Mouse (Mus musculus): Measurements from ENCODE around the gene Trit1. TPM values are rescaled to one million over a fixed set of nuclear protein-coding genes. Genes with fewer than 3 reads are reported as not detected.

Gene Trit1
- polyA plus RNA-seq, 1 experiment from 2014 or later, result 21.6 TPM

GRCm38 (mm10) chr4:123086381-123086780 lies 70.0 kb downstream of the Trit1 start:
- no peaks in the 10 kb centered on the region for H3K4me1 ChIP-seq (replicated peaks; ENCODE audit: control insufficient read depth, insufficient read depth, low read length)
- DNase-seq (ENCODE audit: low spot score), result peak; percentile 37
- no peak overlapping the region for H3K4me2 ChIP-seq (ENCODE audit: low read depth, low read length, severe bottlenecking)
- H3K4me3 ChIP-seq (ENCODE audit: low read depth, low read length), result no peak overlapping the region
- no peaks in the 10 kb centered on the region for H3K27me3 ChIP-seq (ENCODE audit: control insufficient read depth, insufficient read depth, low read length)
- 92% methylated on average over 4 of the region's 4 CpGs for WGBS
- H3K27ac ChIP-seq (ENCODE audit: low read depth, low read length), result no peak overlapping the region
- H3K36me3 ChIP-seq (ENCODE audit: control insufficient read depth, insufficient read depth, low read length), result no peaks in the 10 kb centered on the region
- H3K9me3 ChIP-seq (ENCODE audit: control insufficient read depth, low read length), result no peaks in the 10 kb centered on the region
- H3K9ac ChIP-seq (ENCODE audit: low read length), result no peak overlapping the region
- no peak for ATAC-seq (replicated peaks; ENCODE audit: low FRiP score)

GRCm38 (mm10) chr4:123092621-123093020 lies 76.2 kb downstream of the Trit1 start:
- WGBS, result 83% methylated on average over 5 of the region's 5 CpGs
- Histone ChIP-seq H3K36me3 (ENCODE audit: control insufficient read depth, insufficient read depth, low read length) (no peaks in the 10 kb centered on the region), H3K27me3 (ENCODE audit: control insufficient read depth, insufficient read depth, low read length) (no peaks in the 10 kb centered on the region), H3K4me3 (ENCODE audit: low read depth, low read length) (no peak overlapping the region), H3K9me3 (ENCODE audit: control insufficient read depth, low read length) (no peaks in the 10 kb centered on the region), H3K4me1 (replicated peaks; ENCODE audit: control insufficient read depth, insufficient read depth, low read length) (no peaks in the 10 kb centered on the region), H3K27ac (ENCODE audit: low read depth, low read length) (no peak overlapping the region), H3K4me2 (ENCODE audit: low read depth, low read length, severe bottlenecking) (no peak overlapping the region), H3K9ac (ENCODE audit: low read length) (no peak overlapping the region)
- DNase-seq (ENCODE audit: low spot score) (peak; percentile 19), ATAC-seq (replicated peaks; ENCODE audit: low FRiP score) (no peak)

GRCm38 (mm10) chr4:123093064-123093776 lies 76.8 kb downstream of the Trit1 start:
- Histone ChIP-seq H3K36me3 (ENCODE audit: control insufficient read depth, insufficient read depth, low read length) (no peaks in the 10 kb centered on the region), H3K4me3 (ENCODE audit: low read depth, low read length) (no peak overlapping the region), H3K9ac (ENCODE audit: low read length) (no peak overlapping the region), H3K27ac (ENCODE audit: low read depth, low read length) (no peak overlapping the region), H3K27me3 (ENCODE audit: control insufficient read depth, insufficient read depth, low read length) (no peaks in the 10 kb centered on the region), H3K9me3 (ENCODE audit: control insufficient read depth, low read length) (no peaks in the 10 kb centered on the region), H3K4me1 (replicated peaks; ENCODE audit: control insufficient read depth, insufficient read depth, low read length) (no peaks in the 10 kb centered on the region), H3K4me2 (ENCODE audit: low read depth, low read length, severe bottlenecking) (no peak overlapping the region)
- WGBS, result 61% methylated on average over 17 of the region's 17 CpGs
- ATAC-seq (replicated peaks; ENCODE audit: low FRiP score), result no peak
- peak; percentile 43 for DNase-seq (ENCODE audit: low spot score)

- 76% methylated on average over 8 of the region's 9 CpGs for WGBS
- DNase-seq (ENCODE audit: low spot score), result peak; percentile 10
- Histone ChIP-seq H3K36me3 (ENCODE audit: control insufficient read depth, insufficient read depth, low read length) (no peaks in the 10 kb centered on the region), H3K4me1 (replicated peaks; ENCODE audit: control insufficient read depth, insufficient read depth, low read length) (no peaks in the 10 kb centered on the region), H3K9ac (ENCODE audit: low read length) (no peak overlapping the region), H3K27me3 (ENCODE audit: control insufficient read depth, insufficient read depth, low read length) (no peaks in the 10 kb centered on the region), H3K27ac (ENCODE audit: low read depth, low read length) (no peak overlapping the region), H3K4me2 (ENCODE audit: low read depth, low read length, severe bottlenecking) (no peak overlapping the region), H3K9me3 (ENCODE audit: control insufficient read depth, low read length) (no peaks in the 10 kb centered on the region), H3K4me3 (ENCODE audit: low read depth, low read length) (no peak overlapping the region)
- ATAC-seq (replicated peaks; ENCODE audit: low FRiP score), result no peak
These were observed 77.5 kb downstream of the Trit1 start for GRCm38 (mm10) chr4:123093869-123094268.

Other genes starting within 250 kb of the Trit1 start
- 76.4 and 81.0 TPM in 2 replicates for gene Ppt1, start 180.4 kb upstream of the Trit1 start, polyA plus RNA-seq (2014; fragmentation: Nextera tagmentation; extraction: Ambion mirVana)
- gene Cap1, start 130.5 kb upstream of the Trit1 start, polyA plus RNA-seq (2014; fragmentation: Nextera tagmentation; extraction: Ambion mirVana), result 69.4 and 73.9 TPM in 2 replicates
- 22.5 TPM in 2 replicates for gene Mfsd2a, start 55.4 kb upstream of the Trit1 start, polyA plus RNA-seq (2014; fragmentation: Nextera tagmentation; extraction: Ambion mirVana)
- 66.8 and 69.5 TPM in 2 replicates for gene Mycl, start 20.9 kb upstream of the Trit1 start, polyA plus RNA-seq (2014; fragmentation: Nextera tagmentation; extraction: Ambion mirVana)
- gene Bmp8b, start 88.6 kb downstream of the Trit1 start, polyA plus RNA-seq (2014; fragmentation: Nextera tagmentation; extraction: Ambion mirVana), result 0.20 and 0.24 TPM in 2 replicates
- gene Oxct2b, start 99.7 kb downstream of the Trit1 start, polyA plus RNA-seq (2014; fragmentation: Nextera tagmentation; extraction: Ambion mirVana), result not detected in 2 replicates
- 116 and 123 TPM in 2 replicates for gene Ppie, start 123.4 kb downstream of the Trit1 start, polyA plus RNA-seq (2014; fragmentation: Nextera tagmentation; extraction: Ambion mirVana)
- 0.41 and 0.60 TPM in 2 replicates for gene Hpcal4, start 166.6 kb downstream of the Trit1 start, polyA plus RNA-seq (2014; fragmentation: Nextera tagmentation; extraction: Ambion mirVana)
- not detected in 2 replicates for gene Nt5c1a, start 184.9 kb downstream of the Trit1 start, polyA plus RNA-seq (2014; fragmentation: Nextera tagmentation; extraction: Ambion mirVana)
- gene Heyl, start 217.0 kb downstream of the Trit1 start, polyA plus RNA-seq (2014; fragmentation: Nextera tagmentation; extraction: Ambion mirVana), result 7.1 and 7.9 TPM in 2 replicates
- gene Pabpc4, start 245.8 kb downstream of the Trit1 start, polyA plus RNA-seq (2014; fragmentation: Nextera tagmentation; extraction: Ambion mirVana), result 46.6 and 47.0 TPM in 2 replicates